Mouse (Mus musculus): Measurements from ENCODE around the gene Cuedc1.

The Cuedc1 gene

GRCm38 (mm10) chr11:88148015-88148637 is 50.3 kb downstream of the Cuedc1 start:
- DNase-seq (ENCODE audit: low spot score in 2 of 2) = no peak

- DNase-seq (ENCODE audit: low spot score in 2 of 2) = peak in 1 of 2 experiments; percentile 41
Observed at GRCm38 (mm10) chr11:88148638-88149279, 50.9 kb downstream of the Cuedc1 start.

- no peak for DNase-seq (ENCODE audit: low spot score in 2 of 2)
Observed at GRCm38 (mm10) chr11:88151379-88152155, 53.7 kb downstream of the Cuedc1 start.

GRCm38 (mm10) chr11:88153880-88154279 is 56.0 kb downstream of the Cuedc1 start:
- no peak for DNase-seq (ENCODE audit: low spot score in 2 of 2)

- DNase-seq (ENCODE audit: low spot score in 2 of 2) = no peak
Observed at GRCm38 (mm10) chr11:88154500-88154899, 56.6 kb downstream of the Cuedc1 start.

- DNase-seq (ENCODE audit: low spot score in 2 of 2) = no peak
Observed at GRCm38 (mm10) chr11:88155451-88155850, 57.6 kb downstream of the Cuedc1 start.

- no peak for DNase-seq (ENCODE audit: low spot score in 2 of 2)
Observed at GRCm38 (mm10) chr11:88155998-88156397, 58.1 kb downstream of the Cuedc1 start.

- DNase-seq (ENCODE audit: low spot score in 2 of 2) = no peak
Observed at GRCm38 (mm10) chr11:88156403-88156802, 58.5 kb downstream of the Cuedc1 start.

GRCm38 (mm10) chr11:88158842-88159246 is 61.0 kb downstream of the Cuedc1 start:
- no peak for DNase-seq (ENCODE audit: low spot score in 2 of 2)

- DNase-seq (ENCODE audit: low spot score in 2 of 2) = no peak
Observed at GRCm38 (mm10) chr11:88159389-88159788, 61.5 kb downstream of the Cuedc1 start.

GRCm38 (mm10) chr11:88160316-88160715 is 62.5 kb downstream of the Cuedc1 start:
- no peak for DNase-seq (ENCODE audit: low spot score in 2 of 2)

- no peak for DNase-seq (ENCODE audit: low spot score in 2 of 2)
Observed at GRCm38 (mm10) chr11:88161051-88161581, 63.3 kb downstream of the Cuedc1 start.

GRCm38 (mm10) chr11:88161651-88162362 is 63.9 kb downstream of the Cuedc1 start:
- DNase-seq (ENCODE audit: low spot score in 2 of 2) = peak; percentile 67 to 83

GRCm38 (mm10) chr11:88162740-88163139 is 64.9 kb downstream of the Cuedc1 start:
- DNase-seq (ENCODE audit: low spot score in 2 of 2) = no peak

- DNase-seq (ENCODE audit: low spot score in 2 of 2) = no peak
Observed at GRCm38 (mm10) chr11:88164213-88164723, 66.4 kb downstream of the Cuedc1 start.

GRCm38 (mm10) chr11:88164801-88165377 is 67.0 kb downstream of the Cuedc1 start:
- DNase-seq (ENCODE audit: low spot score in 2 of 2) = no peak

- DNase-seq (ENCODE audit: low spot score in 2 of 2) = no peak
Observed at GRCm38 (mm10) chr11:88165683-88166364, 68.0 kb downstream of the Cuedc1 start.

- DNase-seq (ENCODE audit: low spot score in 2 of 2) = no peak
Observed at GRCm38 (mm10) chr11:88166471-88166870, 68.6 kb downstream of the Cuedc1 start.

GRCm38 (mm10) chr11:88168611-88169010 is 70.8 kb downstream of the Cuedc1 start:
- no peak for DNase-seq (ENCODE audit: low spot score in 2 of 2)

- DNase-seq (ENCODE audit: low spot score in 2 of 2) = no peak
Observed at GRCm38 (mm10) chr11:88169531-88170040, 71.7 kb downstream of the Cuedc1 start.
